Mouse (Mus musculus) CH12.LX (cell line): ENCODE measurements at regions not wholly inside any gene's neighbourhood (a gene's known extent, or its start where the extent isn't known, plus 50 kb on each side); places are given as distances from the start of the nearest gene placed in this dataset.

Experiments used
- DNase-seq: peaks from one replicate; pipeline ENCODE4 v3.0.0-alpha.2; 2013; ENCODE audit errors: extremely low read depth
- H3K27ac ChIP-seq: 2 replicates; pipeline ENCODE4 v1.5.1; 2012; ENCODE audit warnings: low read depth, mild to moderate bottlenecking, control low read depth, moderate library complexity; ENCODE audit not compliant: insufficient read depth
- H3K27me3 ChIP-seq: replicated peaks from 2 replicates; pipeline ENCODE3; 2012; ENCODE audit warnings: inconsistent platforms
- H3K36me3 ChIP-seq, 2 experiments: replicated peaks in 1 of 2; 2 replicates each; pipeline versions ENCODE3 to v1.6.1; 2012; ENCODE audit warnings: inconsistent platforms in 1 of 2, low read length in 1 of 2, mild to moderate bottlenecking in 1 of 2, mixed read lengths in 1 of 2, moderate library complexity in 1 of 2; ENCODE audit not compliant: control insufficient read depth in 1 of 2, insufficient read depth in 1 of 2
- H3K4me1 ChIP-seq, 2 experiments: 2 replicates each; pipeline ENCODE4 v1.6.1; 2012; ENCODE audit warnings: inconsistent platforms in 1 of 2, moderate library complexity in 1 of 2; ENCODE audit not compliant: insufficient read depth in 2 of 2, control insufficient read depth in 1 of 2
- H3K4me2 ChIP-seq: 2 replicates; pipeline ENCODE4 v1.6.1; 2012; ENCODE audit warnings: low read depth, mild to moderate bottlenecking, control low read depth; ENCODE audit not compliant: poor library complexity, insufficient read depth, severe bottlenecking
- H3K4me3 ChIP-seq, 3 experiments: fragments of 150-350 bp in 1 of 3; sonication (generic) in 1 of 3; replicated peaks in 1 of 3; 2 replicates each; pipeline versions ENCODE3 to v1.5.1; 2011 to 2012; ENCODE audit warnings: low read depth in 2 of 3, low read length in 2 of 3, mild to moderate bottlenecking in 2 of 3, moderate library complexity in 2 of 3, control low read depth in 1 of 3, improper control_type of control experiment in 1 of 3, inconsistent platforms in 1 of 3, mixed read lengths in 1 of 3; ENCODE audit not compliant: poor library complexity in 1 of 3
- H3K79me2 ChIP-seq: replicated peaks from 2 replicates; pipeline ENCODE4 v1.6.1; 2012; ENCODE audit warnings: mild to moderate bottlenecking, moderate library complexity; ENCODE audit not compliant: control insufficient read depth, poor library complexity, insufficient read depth, severe bottlenecking; ENCODE audit errors: extremely low read depth
- H3K9ac ChIP-seq: 2 replicates; pipeline ENCODE4 v1.6.1; 2012; ENCODE audit warnings: low read depth, mild to moderate bottlenecking, control low read depth, moderate library complexity; ENCODE audit not compliant: insufficient read depth
- H3K9me3 ChIP-seq: replicated peaks from 2 replicates; pipeline ENCODE3; 2012; ENCODE audit warnings: low read length, inconsistent platforms, mixed read lengths
- BHLHE40 ChIP-seq: IDR thresholded peaks from 2 replicates; pipeline ENCODE4 v1.6.1; 2011; ENCODE audit warnings: mild to moderate bottlenecking, low read depth, low read length, improper control_type of control experiment
- CHD1 ChIP-seq: IDR thresholded peaks from 2 replicates; pipeline ENCODE4 v1.6.1; 2012; ENCODE audit warnings: low read depth, low read length, improper control_type of control experiment, inconsistent platforms
- EP300 ChIP-seq: IDR thresholded peaks from 2 replicates; pipeline ENCODE4 v1.6.1; 2011; ENCODE audit warnings: low read length, improper control_type of control experiment
- ETS1 ChIP-seq: conservative IDR thresholded peaks from 2 replicates; pipeline ENCODE4 v1.6.1; 2012; ENCODE audit warnings: low read depth, mild to moderate bottlenecking, inconsistent platforms, low read length, improper control_type of control experiment, moderate library complexity
- GABPA ChIP-seq: IDR thresholded peaks from 2 replicates; pipeline ENCODE4 v1.6.1; 2012; ENCODE audit warnings: low read depth, low read length, improper control_type of control experiment, inconsistent platforms; ENCODE audit not compliant: insufficient replicate concordance
- IRF4 ChIP-seq: IDR thresholded peaks from 2 replicates; pipeline ENCODE4 v1.6.1; 2014; ENCODE audit warnings: low read depth, mild to moderate bottlenecking, inconsistent platforms, low read length, improper control_type of control experiment
- JUN ChIP-seq: IDR thresholded peaks from 2 replicates; pipeline ENCODE4 v1.6.1; 2011; ENCODE audit warnings: low read depth, mild to moderate bottlenecking, low read length, improper control_type of control experiment, moderate library complexity; ENCODE audit not compliant: insufficient read depth
- MAX ChIP-seq: IDR thresholded peaks from 2 replicates; pipeline ENCODE4 v1.6.1; 2011; ENCODE audit warnings: low read length, improper control_type of control experiment
- MEF2A ChIP-seq: IDR thresholded peaks from 2 replicates; pipeline ENCODE4 v1.6.1; 2014; ENCODE audit warnings: low read depth, mild to moderate bottlenecking, inconsistent platforms, low read length, improper control_type of control experiment, borderline replicate concordance
- MXI1 ChIP-seq: IDR thresholded peaks from 2 replicates; pipeline ENCODE4 v1.6.1; 2011; ENCODE audit warnings: mild to moderate bottlenecking, low read depth, low read length, improper control_type of control experiment
- MYC ChIP-seq: IDR thresholded peaks from 2 replicates; pipeline ENCODE4 v1.6.1; 2011; ENCODE audit warnings: low read depth, mild to moderate bottlenecking, improper control_type of control experiment, low read length
- PAX5 ChIP-seq: IDR thresholded peaks from 2 replicates; pipeline ENCODE4 v1.6.1; 2012; ENCODE audit warnings: low read length, inconsistent platforms, mixed read lengths
- POLR2A ChIP-seq: IDR thresholded peaks from 2 replicates; pipeline ENCODE4 v1.6.1; 2011; ENCODE audit warnings: low read depth, mild to moderate bottlenecking, improper control_type of control experiment, low read length
- POLR2AphosphoS2 ChIP-seq: IDR thresholded peaks from 2 replicates; pipeline ENCODE4 v1.6.1; 2011; ENCODE audit warnings: low read depth, low read length, improper control_type of control experiment
- RAD21 ChIP-seq: IDR thresholded peaks from 2 replicates; pipeline ENCODE4 v1.6.1; 2011; ENCODE audit warnings: low read depth, mild to moderate bottlenecking, low read length, improper control_type of control experiment, moderate library complexity
- RCOR1 ChIP-seq: conservative IDR thresholded peaks from 2 replicates; pipeline ENCODE4 v1.6.1; 2012; ENCODE audit warnings: low read depth, mild to moderate bottlenecking, inconsistent platforms, low read length, improper control_type of control experiment
- SIN3A ChIP-seq: IDR thresholded peaks from 2 replicates; pipeline ENCODE4 v1.6.1; 2012; ENCODE audit warnings: low read length, improper control_type of control experiment, inconsistent platforms
- SMC3 ChIP-seq: IDR thresholded peaks from 2 replicates; pipeline ENCODE4 v1.6.1; 2011; ENCODE audit warnings: low read depth, low read length, improper control_type of control experiment
- TBP ChIP-seq: conservative IDR thresholded peaks from 2 replicates; pipeline ENCODE4 v1.6.1; 2011; ENCODE audit warnings: low read depth, low read length, improper control_type of control experiment
- TCF12 ChIP-seq: IDR thresholded peaks from 2 replicates; pipeline ENCODE4 v1.6.1; 2014; ENCODE audit warnings: low read depth, mild to moderate bottlenecking, inconsistent platforms, low read length, improper control_type of control experiment
- UBTF ChIP-seq: IDR thresholded peaks from 2 replicates; pipeline ENCODE4 v1.6.1; 2012; ENCODE audit warnings: low read depth, mild to moderate bottlenecking, inconsistent platforms, low read length, improper control_type of control experiment, moderate library complexity
- USF1 ChIP-seq: IDR thresholded peaks from 2 replicates; pipeline ENCODE4 v1.6.1; 2014; ENCODE audit warnings: low read depth, mild to moderate bottlenecking, inconsistent platforms, low read length, improper control_type of control experiment
- ZC3H11A ChIP-seq: IDR thresholded peaks from 2 replicates; pipeline ENCODE4 v1.6.1; 2012; ENCODE audit warnings: low read depth, mild to moderate bottlenecking, inconsistent platforms, low read length, improper control_type of control experiment
- ZKSCAN1 ChIP-seq: IDR thresholded peaks from 2 replicates; pipeline ENCODE4 v1.6.1; 2012; ENCODE audit warnings: low read depth, inconsistent platforms, low read length, improper control_type of control experiment, borderline replicate concordance
- ZMIZ1 ChIP-seq: IDR thresholded peaks from 2 replicates; pipeline ENCODE4 v1.6.1; 2012; ENCODE audit warnings: low read depth, mild to moderate bottlenecking, inconsistent platforms, low read length, improper control_type of control experiment
- ZNF384 ChIP-seq: IDR thresholded peaks from 2 replicates; pipeline ENCODE4 v1.6.1; 2012; ENCODE audit warnings: low read depth, low read length, improper control_type of control experiment, inconsistent platforms
- dilution Hi-C: fragments of 300-500 bp; cut with MboI; formaldehyde crosslinking; loops from 2 replicates; pipeline ENCODE4 v1.14.3; 2020; ENCODE audit warnings: low sequenced_read_pairs; ENCODE audit not compliant: extremely low pct_unique_long_range_greater_than_20kb, extremely low pct_ligation_motif_present
- in situ Hi-C: fragments of 300-500 bp; cut with MboI; formaldehyde crosslinking; loops from 3 replicates; pipeline ENCODE4 v1.14.3; 2019; ENCODE audit warnings: low sequenced_read_pairs, low pct_ligation_motif_present, low pct_unique_long_range_greater_than_20kb, mixed read lengths

DNA sequence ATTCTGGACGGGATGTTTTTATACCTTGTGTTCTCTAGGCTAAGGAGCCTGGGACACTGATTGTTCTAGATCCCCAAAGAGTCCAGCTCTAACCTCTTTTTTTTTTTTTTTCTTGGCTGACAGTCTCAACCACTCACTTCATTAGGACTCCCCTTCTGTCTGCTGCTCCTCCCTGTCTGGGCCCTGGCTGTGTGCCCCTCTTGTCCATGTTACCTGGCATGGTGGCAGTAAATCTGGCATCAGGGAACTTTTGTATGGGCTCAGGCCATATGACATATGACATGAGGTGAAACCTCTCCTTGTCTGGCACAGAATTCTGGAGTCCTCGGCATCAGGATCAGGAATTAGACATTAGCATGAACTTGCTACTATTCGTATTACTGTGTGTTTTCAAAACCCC lies 717.5 kb downstream of the Vrk1 start:
- in situ Hi-C loops, result no loop called here
- DNase-seq, result no peak
- Histone ChIP-seq H3K4me1 (no peaks in the 10 kb centered on the region), H3K27me3 (no peaks in the 10 kb centered on the region), H3K27ac (no peak overlapping the region), H3K36me3 (no peaks in the 10 kb centered on the region), H3K4me3 (no peak overlapping the region)
- TF ChIP-seq ZKSCAN1 (no peak), POLR2AphosphoS2 (no peak), MXI1 (no peak), TCF12 (no peak), SMC3 (no peak), ZNF384 (no peak), CHD1 (no peak), MAX (no peak), RCOR1 (no peak), ZC3H11A (no peak), EP300 (no peak), BHLHE40 (no peak), ETS1 (no peak), GABPA (no peak), PAX5 (no peak), TBP (no peak), ZMIZ1 (no peak), RAD21 (no peak), JUN (no peak), USF1 (no peak)
- TF ChIP-seq, all 38 proteins: peak for 0
- peaks cover 88% of the 10 kb centered on the region for H3K9me3 ChIP-seq
- H3K4me2 ChIP-seq, result no peak overlapping the region
- no peaks in the 10 kb centered on the region for H3K79me2 ChIP-seq
- dilution Hi-C loops, result no loop called here
- H3K9ac ChIP-seq, result no peak overlapping the region

DNA sequence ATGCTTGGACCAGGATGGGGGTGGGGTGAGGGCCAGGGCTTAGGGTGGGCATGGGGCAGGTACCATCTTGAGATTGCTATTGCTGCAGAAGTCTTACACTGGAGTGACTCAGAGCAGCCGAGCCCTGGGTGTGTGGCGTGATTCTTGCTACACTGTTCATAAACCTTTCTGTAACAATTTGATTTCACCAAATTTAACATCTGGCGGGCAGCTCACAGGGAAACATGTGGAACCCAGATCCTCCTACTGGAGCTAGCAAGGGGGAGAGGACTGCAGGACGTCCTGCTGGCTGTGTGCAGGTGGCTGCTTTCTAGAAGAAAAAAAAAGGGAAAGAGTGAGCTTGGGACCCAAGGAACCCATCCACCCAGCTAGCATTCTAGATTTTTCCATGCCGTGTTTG lies 719.7 kb downstream of the Vrk1 start:
- no peaks in the 10 kb centered on the region for H3K36me3 ChIP-seq
- in situ Hi-C loops, result no loop called here
- H3K9ac ChIP-seq, result no peak overlapping the region
- no peak overlapping the region for H3K27ac ChIP-seq
- H3K4me1 ChIP-seq, result no peaks in the 10 kb centered on the region
- H3K79me2 ChIP-seq, result no peaks in the 10 kb centered on the region
- H3K27me3 ChIP-seq, result no peaks in the 10 kb centered on the region
- no peak overlapping the region for H3K4me3 ChIP-seq
- no peak overlapping the region for H3K4me2 ChIP-seq
- no peak for TF ChIP-seq ETS1
- TF ChIP-seq IRF4, result no peak
- no peak for TF ChIP-seq PAX5
- no peak for TF ChIP-seq EP300
- no peak for TF ChIP-seq MEF2A
- TF ChIP-seq JUN, result no peak
- no peak for TF ChIP-seq SIN3A
- TF ChIP-seq UBTF, result no peak
- no peak for TF ChIP-seq MYC
- TF ChIP-seq POLR2A, result no peak
- TF ChIP-seq TCF12, result no peak
- H3K9me3 ChIP-seq, result peaks cover 88% of the 10 kb centered on the region
- dilution Hi-C loops, result no loop called here
- no peak for DNase-seq
